Mouse (Mus musculus) midbrain, embryonic 16.5 days (tissue): ENCODE data around the gene Tha1. TPM values are rescaled to one million over a fixed set of nuclear protein-coding genes. Genes with fewer than 3 reads are reported as not detected.
A peak's percentile ranks its signal among the peaks of the same experiment; 100 is the strongest.

Experiments
- ATAC-seq: fragments of 200-750 bp; cut with Nextera tagmentation; 2 replicates; pipeline ENCODE4 v1.8.0; 2017; ENCODE audit warnings: moderate TSS enrichment
- H3K27ac ChIP-seq: fragments of 300-500 bp; sonication (generic); 2 replicates; pipeline ENCODE4 v1.5.1; 2014; ENCODE audit warnings: mild to moderate bottlenecking, low read length, mixed read lengths
- H3K27me3 ChIP-seq: fragments of 300-500 bp; sonication (generic); 2 replicates; pipeline ENCODE4 v1.6.1; 2014; ENCODE audit warnings: low read depth, low read length, mixed read lengths; ENCODE audit not compliant: control insufficient read depth, insufficient read depth
- H3K36me3 ChIP-seq: fragments of 300-500 bp; sonication (generic); 2 replicates; pipeline ENCODE4 v1.6.1; 2014; ENCODE audit warnings: mild to moderate bottlenecking, low read length, moderate library complexity, mixed read lengths; ENCODE audit not compliant: control insufficient read depth, insufficient read depth
- H3K4me1 ChIP-seq: fragments of 300-500 bp; sonication (generic); 2 replicates; pipeline ENCODE4 v1.6.1; 2014; ENCODE audit warnings: mild to moderate bottlenecking, low read length, mixed read lengths; ENCODE audit not compliant: control insufficient read depth, insufficient read depth
- H3K4me2 ChIP-seq: fragments of 300-500 bp; sonication (generic); 2 replicates; pipeline ENCODE4 v1.6.1; 2014; ENCODE audit warnings: mild to moderate bottlenecking, low read length, mixed read lengths
- H3K4me3 ChIP-seq: fragments of 300-500 bp; sonication (generic); 2 replicates; pipeline ENCODE4 v1.5.1; 2014; ENCODE audit warnings: low read depth, mild to moderate bottlenecking, low read length, moderate library complexity, mixed read lengths
- H3K9ac ChIP-seq: fragments of 300-500 bp; sonication (generic); 2 replicates; pipeline ENCODE4 v1.6.1; 2014; ENCODE audit warnings: low read depth, low read length, mixed read lengths
- H3K9me3 ChIP-seq: fragments of 300-500 bp; sonication (generic); replicated peaks from 2 replicates; pipeline ENCODE4 v1.6.1; 2014; ENCODE audit warnings: mild to moderate bottlenecking, low read length, mixed read lengths; ENCODE audit not compliant: control insufficient read depth, poor library complexity, severe bottlenecking
- WGBS: fragments of 180-500 bp; shearing (Covaris S2); extraction: QIAGEN DNeasy Blood & Tissue Kit; methylation state at CpG from one replicate; pipeline ENCODE4 v1.1.7; 2014; 5-methylcytosine and 5-hydroxymethylcytosine counted together
- polyA plus RNA-seq: library from polyadenylated mRNA; unstranded; fragments of >200 nt; fragmentation: Nextera tagmentation; extraction: Ambion mirVana; gene quantifications from 2 replicates; pipeline ENCODE4 v1.2.1, GENCODE M21; 2015

Tha1 gene
- polyA plus RNA-seq = 4.2 and 5.0 TPM in 2 replicates

DNA sequence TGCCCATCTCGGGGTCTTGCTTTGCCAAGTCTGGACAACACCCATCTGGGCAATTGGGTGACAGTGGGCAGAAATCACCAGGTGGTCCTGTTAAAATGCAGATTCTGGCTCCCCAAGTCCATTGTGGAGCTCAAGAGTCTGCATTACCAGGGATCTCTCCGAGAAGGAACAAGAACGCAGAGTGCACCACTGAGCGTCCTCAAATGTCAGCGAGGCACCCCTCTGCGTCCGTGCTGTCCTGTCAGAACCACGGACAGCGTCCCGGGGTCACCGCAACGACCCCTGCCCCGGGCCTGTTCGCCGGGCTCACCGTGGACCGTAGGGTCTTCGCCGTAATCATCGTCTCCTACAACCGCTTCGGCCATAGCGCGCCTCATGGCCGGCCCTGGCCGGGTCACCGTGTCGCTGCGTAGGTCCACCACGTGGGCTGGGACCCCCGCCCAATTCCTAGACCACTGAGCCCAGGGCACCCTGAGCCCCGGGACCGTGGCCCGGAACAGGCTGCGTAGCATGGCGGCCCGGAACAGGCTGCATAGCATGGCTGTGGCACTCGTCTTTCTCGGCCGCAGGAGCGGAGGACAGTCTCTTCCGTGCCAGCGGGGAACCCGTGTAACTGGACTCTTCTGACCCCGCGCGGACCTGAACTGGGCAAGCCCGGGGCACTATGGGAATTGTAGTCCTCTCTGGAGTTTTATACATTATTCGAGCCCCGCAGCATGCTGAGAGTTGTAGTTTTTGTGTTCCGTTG is at the start of gene Tha1:
Tha1 (minus strand) TSS at position 621 of the 748 bp plus-strand sequence.
- Histone ChIP-seq H3K4me2 (peak within 1 kb of the TSS; percentile 77), H3K4me3 (peak within 1 kb of the TSS; percentile 71), H3K27ac (no peak within 1 kb of the TSS), H3K9ac (peak within 1 kb of the TSS; percentile 79), H3K27me3 (no peaks in the 10 kb centered on the region), H3K36me3 (no peaks in the 10 kb centered on the region), H3K4me1 (peaks cover 9% of the 10 kb centered on the region), H3K9me3 (no peaks in the 10 kb centered on the region)
- peak; percentile 70 for ATAC-seq
- under 1% methylated on average over 51 of the region's 51 CpGs for WGBS

DNA sequence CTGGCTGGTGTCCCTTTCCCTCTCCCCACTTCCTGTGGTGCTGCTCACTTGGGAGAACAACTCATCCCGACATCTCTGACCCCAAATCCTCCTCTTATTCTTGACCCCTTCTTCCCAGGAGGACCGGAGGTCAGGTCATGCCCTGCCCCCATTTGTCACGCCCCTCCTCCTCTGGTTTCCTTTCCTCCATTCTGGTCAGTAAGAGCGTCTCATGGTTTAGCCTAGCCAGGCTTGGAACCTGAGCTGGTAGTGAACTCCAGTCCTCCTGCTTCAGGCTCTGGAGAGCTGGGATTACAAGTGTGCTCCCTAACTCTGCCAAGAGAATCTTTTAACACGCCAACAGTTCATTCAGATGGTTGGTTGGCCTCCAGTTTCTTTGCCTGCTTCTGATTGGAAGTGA is 45.9 kb upstream of the Tha1 start:
- no peak overlapping the region for H3K4me2 ChIP-seq
- no peak overlapping the region for H3K4me3 ChIP-seq
- H3K4me1 ChIP-seq = no peaks in the 10 kb centered on the region
- H3K36me3 ChIP-seq = no peaks in the 10 kb centered on the region
- 10% methylated on average over 5 of the region's 5 CpGs for WGBS
- H3K27ac ChIP-seq = no peak overlapping the region
- H3K9ac ChIP-seq = no peak overlapping the region
- ATAC-seq = no peak
- H3K27me3 ChIP-seq = no peaks in the 10 kb centered on the region
- H3K9me3 ChIP-seq = no peaks in the 10 kb centered on the region

GRCm38 (mm10) chr11:117918541-117918940 is 45.3 kb upstream of the Tha1 start:
- Histone ChIP-seq H3K9me3 (no peaks in the 10 kb centered on the region), H3K4me2 (no peak overlapping the region), H3K4me1 (no peaks in the 10 kb centered on the region), H3K27me3 (no peaks in the 10 kb centered on the region), H3K4me3 (no peak overlapping the region), H3K9ac (no peak overlapping the region), H3K36me3 (no peaks in the 10 kb centered on the region), H3K27ac (no peak overlapping the region)
- 74% methylated on average over 11 of the region's 11 CpGs for WGBS
- ATAC-seq = no peak

GRCm38 (mm10) chr11:117915837-117916236 is 42.6 kb upstream of the Tha1 start:
- Histone ChIP-seq H3K4me2 (no peak overlapping the region), H3K4me1 (no peaks in the 10 kb centered on the region), H3K4me3 (no peak overlapping the region), H3K36me3 (no peaks in the 10 kb centered on the region), H3K9me3 (no peaks in the 10 kb centered on the region), H3K9ac (no peak overlapping the region), H3K27me3 (no peaks in the 10 kb centered on the region), H3K27ac (no peak overlapping the region)
- 98% methylated on average over 7 of the region's 7 CpGs for WGBS
- ATAC-seq = no peak

DNA sequence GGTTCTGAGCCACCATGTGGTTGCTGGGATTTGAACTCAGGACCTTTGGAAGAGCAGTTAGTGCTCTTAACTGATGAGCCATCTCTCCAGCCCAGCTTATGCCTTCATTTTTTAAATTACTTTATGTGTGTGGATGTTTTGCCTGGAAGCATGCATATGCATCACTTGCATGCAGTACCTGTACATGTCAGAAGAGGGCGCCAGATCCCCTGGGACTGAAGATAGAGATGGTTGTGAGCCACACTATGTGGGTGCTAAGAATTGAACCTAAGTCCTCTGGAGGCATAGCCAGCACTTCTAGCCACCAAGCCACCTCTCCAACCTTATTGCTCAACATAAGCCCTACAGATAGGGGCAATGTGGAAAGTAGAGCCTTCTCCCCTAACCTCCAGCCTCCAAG is 42.1 kb upstream of the Tha1 start:
- no peak overlapping the region for H3K4me3 ChIP-seq
- 54% methylated on average over 1 of the region's 1 CpGs for WGBS
- no peaks in the 10 kb centered on the region for H3K36me3 ChIP-seq
- no peak overlapping the region for H3K4me2 ChIP-seq
- H3K27ac ChIP-seq = no peak overlapping the region
- ATAC-seq = no peak
- H3K4me1 ChIP-seq = no peaks in the 10 kb centered on the region
- H3K9me3 ChIP-seq = no peaks in the 10 kb centered on the region
- no peak overlapping the region for H3K9ac ChIP-seq
- H3K27me3 ChIP-seq = no peaks in the 10 kb centered on the region

GRCm38 (mm10) chr11:117914531-117914930 is 41.2 kb upstream of the Tha1 start:
- WGBS = 77% methylated on average over 12 of the region's 12 CpGs
- H3K9ac ChIP-seq = no peak overlapping the region
- H3K27ac ChIP-seq = no peak overlapping the region
- H3K27me3 ChIP-seq = no peaks in the 10 kb centered on the region
- ATAC-seq = no peak
- H3K4me1 ChIP-seq = no peaks in the 10 kb centered on the region
- H3K4me2 ChIP-seq = no peak overlapping the region
- no peak overlapping the region for H3K4me3 ChIP-seq
- H3K9me3 ChIP-seq = no peaks in the 10 kb centered on the region
- no peaks in the 10 kb centered on the region for H3K36me3 ChIP-seq

DNA sequence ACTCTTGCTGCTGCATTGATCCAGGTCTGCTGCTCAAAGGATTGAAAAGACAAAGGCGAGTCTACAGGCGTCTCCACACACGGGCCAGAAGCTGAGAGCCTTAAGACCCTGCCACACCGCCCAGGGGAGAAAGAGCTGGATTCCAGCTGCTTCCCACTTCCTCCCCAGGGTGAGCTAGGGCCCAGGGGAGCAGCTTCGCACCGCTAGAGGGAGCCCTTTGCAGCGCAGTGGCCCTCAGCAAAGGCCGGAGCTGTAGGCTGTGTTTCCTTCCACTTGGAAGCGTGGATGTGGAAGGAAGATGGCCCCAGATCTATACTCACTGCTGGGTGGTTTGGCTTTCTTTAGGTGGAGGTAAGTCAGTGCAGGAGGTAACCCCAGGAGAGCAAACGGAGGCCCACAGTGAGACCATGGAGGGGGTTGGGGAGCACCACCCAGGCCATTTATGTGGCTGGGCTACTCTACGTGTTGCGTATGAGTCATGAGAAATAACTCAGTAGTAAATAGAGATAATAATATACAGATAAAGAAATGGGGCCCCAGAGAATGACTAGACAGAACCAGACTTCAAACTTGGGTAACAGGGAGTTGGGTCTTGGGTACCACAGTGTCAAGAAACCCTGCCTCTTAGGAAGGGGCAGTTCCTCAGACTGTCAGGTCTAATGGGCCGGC is 39.5 kb upstream of the Tha1 start:
- WGBS = 30% methylated on average over 13 of the region's 13 CpGs
- Histone ChIP-seq H3K4me1 (no peaks in the 10 kb centered on the region), H3K9ac (no peak overlapping the region), H3K27ac (no peak overlapping the region), H3K9me3 (no peaks in the 10 kb centered on the region), H3K4me2 (no peak overlapping the region), H3K36me3 (no peaks in the 10 kb centered on the region), H3K27me3 (no peaks in the 10 kb centered on the region), H3K4me3 (no peak overlapping the region)
- ATAC-seq = no peak

DNA sequence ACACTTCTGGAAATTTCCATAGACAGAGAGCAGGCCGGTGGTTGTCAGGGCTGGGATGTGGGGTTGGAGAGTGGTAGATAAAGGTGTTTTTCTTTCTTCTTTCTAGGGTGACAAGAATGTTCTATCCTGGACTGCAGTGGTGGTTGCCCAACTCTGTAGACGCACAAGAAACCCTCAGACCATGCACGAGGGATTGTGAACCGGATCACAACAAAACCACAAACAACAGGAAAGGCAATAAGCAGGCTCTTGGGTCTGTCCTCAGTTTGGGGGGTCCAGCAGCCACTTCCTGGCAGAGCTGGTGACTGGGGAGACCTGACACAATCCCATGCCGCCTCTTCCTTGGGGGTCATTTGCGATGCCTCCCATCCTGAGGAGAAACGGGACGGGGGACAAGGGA is 36.1 kb upstream of the Tha1 start:
- Histone ChIP-seq H3K36me3 (no peaks in the 10 kb centered on the region), H3K27me3 (no peaks in the 10 kb centered on the region), H3K9ac (no peak overlapping the region), H3K4me1 (no peaks in the 10 kb centered on the region), H3K4me3 (no peak overlapping the region), H3K4me2 (no peak overlapping the region), H3K27ac (no peak overlapping the region), H3K9me3 (no peaks in the 10 kb centered on the region)
- no peak for ATAC-seq
- 91% methylated on average over 8 of the region's 8 CpGs for WGBS

DNA sequence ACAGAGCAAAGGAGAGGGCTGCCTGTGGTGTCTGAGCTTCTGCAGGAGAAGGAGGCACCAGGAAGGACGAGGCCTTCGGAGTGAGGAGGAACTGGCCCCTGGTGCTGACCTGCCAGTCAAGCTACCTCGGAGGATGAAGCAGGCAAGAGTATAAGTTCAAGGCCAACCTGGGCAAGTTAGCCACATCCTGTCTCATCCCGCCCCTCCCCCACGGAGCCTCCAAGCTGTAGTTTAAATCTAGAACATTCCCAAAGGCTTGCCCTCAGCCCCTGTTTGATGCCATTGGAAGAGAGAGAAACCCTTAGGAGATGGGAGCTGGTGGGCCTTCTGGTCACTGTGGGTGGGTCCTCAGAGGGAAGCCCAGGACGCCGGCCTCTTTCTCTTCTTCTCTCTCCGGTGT is 31.2 kb upstream of the Tha1 start:
- Histone ChIP-seq H3K4me1 (no peaks in the 10 kb centered on the region), H3K27ac (no peak overlapping the region), H3K27me3 (no peaks in the 10 kb centered on the region), H3K36me3 (no peaks in the 10 kb centered on the region), H3K9me3 (no peaks in the 10 kb centered on the region), H3K4me2 (no peak overlapping the region), H3K4me3 (no peak overlapping the region), H3K9ac (no peak overlapping the region)
- no peak for ATAC-seq
- 87% methylated on average over 8 of the region's 8 CpGs for WGBS
